Mouse (Mus musculus): ENCODE results near the gene Dlgap3.

- TF ChIP-seq POLR2A (IDR thresholded peaks at IDR 0.05; ENCODE audit: control insufficient read depth, extremely low read depth, insufficient read depth, low read length, poor library complexity) (no peak), CTCF (IDR thresholded peaks at IDR 0.05; ENCODE audit: borderline replicate concordance, control insufficient read depth, extremely low read depth, insufficient read depth, low read length, poor library complexity) (no peak)
Measured at GRCm38 (mm10) chr4:127150031-127150430, 19.0 kb upstream of the Dlgap3 start.
